In genomic region chr4:21930971-21931771, GRCm38 (mm10) we compare ENCODE assay signal across 8 mouse cellular contexts. TPM values are rescaled to one million over a fixed set of nuclear protein-coding genes. Genes with fewer than 3 reads are reported as not detected.
DNase-seq lines count a peak whose midpoint lies in the region; ATAC-seq lines count a peak whose summit lies in the region.

Gene Faxc, plus strand, starts transcription at chr4:21931329.

- 1% methylated on average over 73 of the region's 83 CpGs for WGBS in hindbrain, embryonic 14.5 days

- peak within 1 kb of the TSS; percentile 99 for H3K27ac ChIP-seq in hindbrain, embryonic 14.5 days

- DNase-seq in adrenal gland, adult 8-10 months = peak; percentile 25
- peak; percentile 35 to 67 for DNase-seq in cerebellum, postnatal 4 days (ENCODE audit: low spot score in 2 of 2)
- peak; percentile 2 for DNase-seq in gastrocnemius, adult 18-20 months (ENCODE audit: low spot score)
- peak; percentile 72 for DNase-seq in hindbrain, embryonic 14.5 days (ENCODE audit: low spot score)
- peak; percentile 54 for DNase-seq in left cerebral cortex, adult 11 months (ENCODE audit: low spot score)
- DNase-seq in lung, postnatal 14 days = peak; percentile 21
- DNase-seq in right cerebral cortex, adult 2 months (ENCODE audit: low spot score in 2 of 2) = peak; percentile 51 to 65

- peak within 1 kb of the TSS; percentile 99 for H3K9ac ChIP-seq in hindbrain, embryonic 14.5 days

- no peaks in the 10 kb centered on the region for H3K36me3 ChIP-seq in hindbrain, embryonic 14.5 days (replicated peaks; ENCODE audit: control insufficient read depth, insufficient read depth)

- peak; percentile 91 for ATAC-seq in hindbrain, embryonic 14.5 days (ENCODE audit: low FRiP score)
- ATAC-seq in activated CD4-positive, CD25-positive, alpha-beta regulatory T cell, adult 4 months = no peak

- peak within 1 kb of the TSS; percentile 79 for H3K4me2 ChIP-seq in hindbrain, embryonic 14.5 days (replicated peaks)

- H3K4me1 ChIP-seq in hindbrain, embryonic 14.5 days (replicated peaks; ENCODE audit: control insufficient read depth, insufficient read depth, low read length) = peaks cover 21% of the 10 kb centered on the region

- no peaks in the 10 kb centered on the region for H3K27me3 ChIP-seq in hindbrain, embryonic 14.5 days (ENCODE audit: control insufficient read depth, insufficient read depth, low read length)

- no peaks in the 10 kb centered on the region for H3K9me3 ChIP-seq in hindbrain, embryonic 14.5 days (ENCODE audit: control insufficient read depth, low read length)

- H3K4me3 ChIP-seq in hindbrain, embryonic 14.5 days (replicated peaks; ENCODE audit: low read length) = peak within 1 kb of the TSS; percentile 73

RNA-seq across cellular contexts. Expression of gene Faxc, which starts in this region (rescaled TPM):
- total RNA-seq in adrenal gland, adult 8-10 months (2022) = 1 to 10 TPM; 6.2 to 9.8 (median 7.7) TPM
- under 1 TPM; 0.46 to 0.55 TPM for total RNA-seq in gastrocnemius, adult 18-20 months (2021)
- 29.6 and 31.2 TPM in 2 replicates for polyA plus RNA-seq in hindbrain, embryonic 14.5 days (2014; fragmentation: Nextera tagmentation; extraction: Ambion mirVana)
- polyA plus RNA-seq in activated CD4-positive, CD25-positive, alpha-beta regulatory T cell, adult 4 months (2017; shearing (Covaris generic)) = not detected

Comparison
In these comparisons a context has a peak if more than half of its experiments do, and no peak if none do; other contexts are left out.
1. RNA of gene Faxc (total RNA-seq): 6.2 to 9.8 TPM in adrenal gland, adult 8-10 months; 0.46 to 0.55 TPM in gastrocnemius, adult 18-20 months; every median in the first group is over 4 times any median in the second.
2. RNA of gene Faxc (polyA plus RNA-seq): 29.6 to 31.2 TPM in hindbrain, embryonic 14.5 days; not detected in activated CD4-positive, CD25-positive, alpha-beta regulatory T cell, adult 4 months; every median in the first group is over 10 times any median in the second.
3. Peak in DNase-seq in gastrocnemius, adult 18-20 months; RNA of the gene not detected or under 1 TPM.
4. DNase-seq: peak in every context shown above with its lines; median percentile 72 in hindbrain, embryonic 14.5 days; 58 in right cerebral cortex, adult 2 months; 54 in left cerebral cortex, adult 11 months; 51 in cerebellum, postnatal 4 days; 25 in adrenal gland, adult 8-10 months; 21 in lung, postnatal 14 days; 2 in gastrocnemius, adult 18-20 months.